Mouse (Mus musculus) adrenal gland, postnatal 4 days (tissue): ENCODE results near the gene Zfhx3. TPM values are rescaled to one million over a fixed set of nuclear protein-coding genes. Genes with fewer than 3 reads are reported as not detected.

Source experiments
- DNase-seq, 2 experiments: peaks; one replicate each; pipeline ENCODE4 v3.0.0; 2021 to 2022; ENCODE audit warnings: low spot score in 2 of 2, mixed read lengths in 2 of 2
- total RNA-seq, 2 experiments: library from RNA; stranded (reverse); gene quantifications; 2 replicates each; pipeline ENCODE4 v1.2.3; 2021

Zfhx3 gene
- total RNA-seq, 2 experiments from 2014 or later = 38.1 to 42.0 TPM

GRCm38 (mm10) chr8:108835143-108835542 lies 892.7 kb downstream of the Zfhx3 start:
- no peak for DNase-seq

GRCm38 (mm10) chr8:108837788-108838187 lies 895.3 kb downstream of the Zfhx3 start:
- DNase-seq = no peak

GRCm38 (mm10) chr8:108838761-108839160 lies 896.3 kb downstream of the Zfhx3 start:
- DNase-seq = no peak

GRCm38 (mm10) chr8:108842307-108842706 lies 899.9 kb downstream of the Zfhx3 start:
- DNase-seq = no peak

- no peak for DNase-seq
Observed at GRCm38 (mm10) chr8:108846174-108846573, 903.7 kb downstream of the Zfhx3 start.

- no peak for DNase-seq
Observed at GRCm38 (mm10) chr8:108846827-108847226, 904.4 kb downstream of the Zfhx3 start.

GRCm38 (mm10) chr8:108847356-108847755 lies 904.9 kb downstream of the Zfhx3 start:
- DNase-seq = no peak

- no peak for DNase-seq
Observed at GRCm38 (mm10) chr8:108848484-108848883, 906.0 kb downstream of the Zfhx3 start.

- DNase-seq = no peak
Observed at GRCm38 (mm10) chr8:108853028-108853427, 910.6 kb downstream of the Zfhx3 start.

GRCm38 (mm10) chr8:108854444-108855102 lies 912.1 kb downstream of the Zfhx3 start:
- DNase-seq = no peak

GRCm38 (mm10) chr8:108859001-108859400 lies 916.6 kb downstream of the Zfhx3 start:
- DNase-seq = no peak

- DNase-seq = no peak
Observed at GRCm38 (mm10) chr8:108859983-108860382, 917.5 kb downstream of the Zfhx3 start.

- no peak for DNase-seq
Observed at GRCm38 (mm10) chr8:108863440-108863839, 921.0 kb downstream of the Zfhx3 start.

- DNase-seq = no peak
Observed at GRCm38 (mm10) chr8:108866430-108866829, 924.0 kb downstream of the Zfhx3 start.

- no peak for DNase-seq
Observed at GRCm38 (mm10) chr8:108867482-108868258, 925.2 kb downstream of the Zfhx3 start.

GRCm38 (mm10) chr8:108868259-108869090 lies 926.0 kb downstream of the Zfhx3 start:
- no peak for DNase-seq

- DNase-seq = no peak
Observed at GRCm38 (mm10) chr8:108869420-108869819, 927.0 kb downstream of the Zfhx3 start.

- no peak for DNase-seq
Observed at GRCm38 (mm10) chr8:108869935-108870334, 927.5 kb downstream of the Zfhx3 start.

- DNase-seq = no peak
Observed at GRCm38 (mm10) chr8:108870371-108870770, 927.9 kb downstream of the Zfhx3 start.

- DNase-seq = no peak
Observed at GRCm38 (mm10) chr8:108875722-108876121, 933.3 kb downstream of the Zfhx3 start.

- no peak for DNase-seq
Observed at GRCm38 (mm10) chr8:108880101-108880500, 937.7 kb downstream of the Zfhx3 start.

GRCm38 (mm10) chr8:108881336-108881735 lies 938.9 kb downstream of the Zfhx3 start:
- no peak for DNase-seq
